Mouse (Mus musculus): ENCODE measurements around the gene Aars2. TPM values are rescaled to one million over a fixed set of nuclear protein-coding genes. Genes with fewer than 3 reads are reported as not detected.

Gene Aars2
- polyA plus RNA-seq, 1 experiment = 14.5 TPM

DNA sequence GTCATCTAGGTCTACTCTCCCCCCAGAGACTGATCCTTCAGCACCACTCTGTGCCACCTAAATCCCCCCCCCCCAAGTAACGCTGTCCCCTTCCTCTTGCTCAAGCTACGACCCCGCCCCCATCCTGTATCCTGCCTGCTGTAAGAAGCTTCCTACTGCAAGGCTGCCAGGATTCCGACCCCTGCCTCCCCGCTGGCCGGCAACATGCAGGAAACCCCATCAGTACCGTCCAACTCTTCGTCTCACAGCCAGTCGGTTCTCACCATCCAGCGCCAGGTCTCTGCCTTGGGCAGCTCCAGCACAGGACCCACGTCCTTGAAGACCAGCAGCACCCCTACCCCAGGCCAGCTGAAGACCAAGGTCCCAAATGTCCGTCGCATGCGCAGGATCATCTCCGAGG is 26.3 kb downstream of the Aars2 start:
- WGBS = 43% methylated on average over 15 of the region's 15 CpGs
- TF ChIP-seq POLR2A (IDR thresholded peaks at IDR 0.05; ENCODE audit: borderline replicate concordance, extremely low read depth, low read depth, low read length) (no peak), CTCF (IDR thresholded peaks at IDR 0.05; ENCODE audit: insufficient read depth, low read length) (no peak)
- no peaks in the 10 kb centered on the region for H3K4me1 ChIP-seq (ENCODE audit: control insufficient read depth, insufficient read depth, low read length)
- no peak for DNase-seq
- no peak overlapping the region for H3K4me3 ChIP-seq (replicated peaks; ENCODE audit: extremely low read depth, low read depth, low read length)

DNA sequence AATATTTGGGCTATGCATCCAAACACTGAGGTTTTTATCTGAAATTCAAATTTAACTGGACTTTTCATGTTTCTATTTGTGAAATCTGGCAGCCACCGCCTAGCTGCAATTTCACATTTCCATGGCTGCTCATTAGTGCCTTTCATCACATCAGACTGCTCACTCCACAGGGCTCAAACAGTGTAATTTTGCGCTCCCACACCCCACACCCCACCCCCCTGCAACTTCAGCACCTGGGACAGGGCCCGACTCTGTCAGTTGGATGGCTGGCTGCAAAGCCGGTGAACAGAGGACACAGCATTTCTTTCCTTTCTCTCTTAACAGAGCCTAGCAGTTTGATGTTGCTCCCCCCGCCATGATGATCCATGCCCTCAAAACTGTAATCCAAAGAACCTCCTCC is 29.6 kb downstream of the Aars2 start:
- TF ChIP-seq CTCF (IDR thresholded peaks at IDR 0.05; ENCODE audit: insufficient read depth, low read length) = no peak
- no peak for TF ChIP-seq POLR2A (IDR thresholded peaks at IDR 0.05; ENCODE audit: borderline replicate concordance, extremely low read depth, low read depth, low read length)
- 9% methylated on average over 5 of the region's 5 CpGs for WGBS
- DNase-seq = no peak
- no peaks in the 10 kb centered on the region for H3K4me1 ChIP-seq (ENCODE audit: control insufficient read depth, insufficient read depth, low read length)
- no peak overlapping the region for H3K4me3 ChIP-seq (replicated peaks; ENCODE audit: extremely low read depth, low read depth, low read length)

GRCm38 (mm10) chr17:45538394-45538793 is 31.8 kb downstream of the Aars2 start:
- 49% methylated on average over 4 of the region's 4 CpGs for WGBS
- TF ChIP-seq CTCF (IDR thresholded peaks at IDR 0.05; ENCODE audit: insufficient read depth, low read length) = no peak
- TF ChIP-seq POLR2A (IDR thresholded peaks at IDR 0.05; ENCODE audit: borderline replicate concordance, extremely low read depth, low read depth, low read length) = no peak
- no peak overlapping the region for H3K4me3 ChIP-seq (replicated peaks; ENCODE audit: extremely low read depth, low read depth, low read length)
- H3K4me1 ChIP-seq (ENCODE audit: control insufficient read depth, insufficient read depth, low read length) = no peaks in the 10 kb centered on the region
- no peak for DNase-seq

GRCm38 (mm10) chr17:45539664-45540063 is 33.0 kb downstream of the Aars2 start:
- no peak for TF ChIP-seq CTCF (IDR thresholded peaks at IDR 0.05; ENCODE audit: insufficient read depth, low read length)
- TF ChIP-seq POLR2A (IDR thresholded peaks at IDR 0.05; ENCODE audit: borderline replicate concordance, extremely low read depth, low read depth, low read length) = no peak
- Histone ChIP-seq H3K4me1 (ENCODE audit: control insufficient read depth, insufficient read depth, low read length) (no peaks in the 10 kb centered on the region), H3K4me3 (replicated peaks; ENCODE audit: extremely low read depth, low read depth, low read length) (no peak overlapping the region)
- 69% methylated on average over 21 of the region's 21 CpGs for WGBS
- DNase-seq = no peak

DNA sequence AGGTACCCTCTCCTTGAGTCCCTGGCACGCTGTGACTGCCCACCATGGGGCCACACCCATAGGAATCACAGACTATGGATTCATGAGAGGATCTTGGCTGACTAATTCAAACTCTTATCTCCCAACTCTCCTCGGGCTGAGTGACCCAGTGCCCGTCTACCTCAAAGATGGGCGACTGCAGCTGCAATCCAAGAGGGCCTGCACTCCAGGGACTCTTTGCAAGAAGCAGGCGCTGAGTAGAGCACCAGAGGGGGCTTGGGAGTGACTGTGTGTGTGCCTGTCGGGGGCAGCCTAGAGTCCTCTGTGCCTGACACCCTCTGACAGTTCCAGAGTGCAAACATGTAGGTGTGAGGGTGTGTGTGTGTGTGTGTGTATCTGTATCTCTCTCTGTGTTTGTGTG is 35.5 kb downstream of the Aars2 start:
- no peak for DNase-seq
- H3K4me1 ChIP-seq (ENCODE audit: control insufficient read depth, insufficient read depth, low read length) = peaks cover 3% of the 10 kb centered on the region
- WGBS = 23% methylated on average over 6 of the region's 6 CpGs
- TF ChIP-seq CTCF (IDR thresholded peaks at IDR 0.05; ENCODE audit: insufficient read depth, low read length) = no peak
- TF ChIP-seq POLR2A (IDR thresholded peaks at IDR 0.05; ENCODE audit: borderline replicate concordance, extremely low read depth, low read depth, low read length) = no peak
- no peak overlapping the region for H3K4me3 ChIP-seq (replicated peaks; ENCODE audit: extremely low read depth, low read depth, low read length)

GRCm38 (mm10) chr17:45542705-45543104 is 36.1 kb downstream of the Aars2 start:
- H3K4me1 ChIP-seq (ENCODE audit: control insufficient read depth, insufficient read depth, low read length) = peaks cover 3% of the 10 kb centered on the region
- DNase-seq = no peak
- TF ChIP-seq CTCF (IDR thresholded peaks at IDR 0.05; ENCODE audit: insufficient read depth, low read length) (no peak), POLR2A (IDR thresholded peaks at IDR 0.05; ENCODE audit: borderline replicate concordance, extremely low read depth, low read depth, low read length) (no peak)
- no peak overlapping the region for H3K4me3 ChIP-seq (replicated peaks; ENCODE audit: extremely low read depth, low read depth, low read length)
- WGBS = 64% methylated on average over 2 of the region's 2 CpGs

- 37% methylated on average over 1 of the region's 1 CpGs for WGBS
Observed at GRCm38 (mm10) chr17:45543115-45543514, 36.5 kb downstream of the Aars2 start.

DNA sequence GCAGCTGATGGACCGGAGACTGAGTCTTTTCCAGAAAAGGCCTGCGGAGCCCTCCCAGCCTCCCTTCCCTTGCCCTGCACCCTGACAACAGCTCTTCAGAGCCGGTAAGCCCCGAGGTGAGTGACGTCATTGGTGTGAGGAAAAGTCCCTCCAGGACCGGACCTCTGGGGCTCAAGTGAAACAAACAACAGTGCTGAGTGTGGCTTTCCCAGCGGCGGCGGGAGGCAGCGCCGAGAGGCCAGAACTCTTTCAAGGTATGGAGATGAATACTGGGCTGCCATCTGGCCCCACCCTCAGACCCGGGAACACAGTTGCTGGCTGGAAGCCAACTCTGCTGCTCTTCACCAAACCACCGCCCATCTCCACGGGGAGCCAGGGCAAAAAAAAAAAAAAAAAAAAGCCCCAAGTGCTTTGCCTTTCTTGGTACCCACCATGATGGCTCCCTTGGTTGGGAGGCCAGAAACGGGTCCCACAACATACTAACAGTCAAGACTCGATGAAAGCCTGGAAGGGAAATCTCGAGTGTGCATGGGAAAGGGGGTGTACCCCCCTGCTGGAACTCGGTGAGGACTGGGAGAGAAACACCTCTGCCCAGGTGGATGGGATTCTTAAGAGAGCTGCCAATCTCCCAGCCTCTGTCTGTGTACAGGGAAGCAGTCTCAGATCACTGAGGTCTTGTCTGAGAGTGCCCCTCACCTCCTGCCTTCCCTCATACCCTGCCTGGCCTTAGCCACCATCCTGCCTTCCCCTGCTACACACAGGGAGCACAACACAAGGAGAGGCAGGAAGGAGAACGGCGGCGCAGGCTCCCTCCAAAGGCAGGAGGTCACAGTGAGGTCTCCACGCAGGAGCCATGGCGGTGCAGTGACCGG is 37.6 kb downstream of the Aars2 start:
- DNase-seq = no peak
- TF ChIP-seq POLR2A (IDR thresholded peaks at IDR 0.05; ENCODE audit: borderline replicate concordance, extremely low read depth, low read depth, low read length) = no peak
- no peak for TF ChIP-seq CTCF (IDR thresholded peaks at IDR 0.05; ENCODE audit: insufficient read depth, low read length)
- Histone ChIP-seq H3K4me1 (ENCODE audit: control insufficient read depth, insufficient read depth, low read length) (peaks cover 3% of the 10 kb centered on the region), H3K4me3 (replicated peaks; ENCODE audit: extremely low read depth, low read depth, low read length) (no peak overlapping the region)
- WGBS = 8% methylated on average over 24 of the region's 24 CpGs

More at GRCm38 (mm10) chr17:45543115-45543514, 36.5 kb downstream of the Aars2 start:
- no peak for DNase-seq
- Histone ChIP-seq H3K4me1 (ENCODE audit: control insufficient read depth, insufficient read depth, low read length) (peaks cover 3% of the 10 kb centered on the region), H3K4me3 (replicated peaks; ENCODE audit: extremely low read depth, low read depth, low read length) (no peak overlapping the region)
- no peak for TF ChIP-seq CTCF (IDR thresholded peaks at IDR 0.05; ENCODE audit: insufficient read depth, low read length)
- no peak for TF ChIP-seq POLR2A (IDR thresholded peaks at IDR 0.05; ENCODE audit: borderline replicate concordance, extremely low read depth, low read depth, low read length)

- Histone ChIP-seq H3K4me1 (ENCODE audit: control insufficient read depth, insufficient read depth, low read length) (peaks cover 5% of the 10 kb centered on the region), H3K4me3 (replicated peaks; ENCODE audit: extremely low read depth, low read depth, low read length) (no peak overlapping the region)
- no peak for TF ChIP-seq CTCF (IDR thresholded peaks at IDR 0.05; ENCODE audit: insufficient read depth, low read length)
- no peak for TF ChIP-seq POLR2A (IDR thresholded peaks at IDR 0.05; ENCODE audit: borderline replicate concordance, extremely low read depth, low read depth, low read length)
- DNase-seq = no peak
- WGBS = 7% methylated on average over 46 of the region's 46 CpGs
Observed at GRCm38 (mm10) chr17:45544873-45545277, 38.2 kb downstream of the Aars2 start.
